Mouse (Mus musculus) bone marrow macrophage, adult 2 months (primary cell): ENCODE results near the gene Slit3.

Experiments
- CTCF ChIP-seq: IDR thresholded peaks from 2 replicates; pipeline ENCODE4 v1.5.1; 2012; ENCODE audit warnings: low read depth, mild to moderate bottlenecking, low read length, moderate library complexity
- POLR2A ChIP-seq: IDR thresholded peaks from 2 replicates; pipeline ENCODE4 v1.6.1; 2012; ENCODE audit warnings: mild to moderate bottlenecking, low read depth, low read length, borderline replicate concordance

DNA sequence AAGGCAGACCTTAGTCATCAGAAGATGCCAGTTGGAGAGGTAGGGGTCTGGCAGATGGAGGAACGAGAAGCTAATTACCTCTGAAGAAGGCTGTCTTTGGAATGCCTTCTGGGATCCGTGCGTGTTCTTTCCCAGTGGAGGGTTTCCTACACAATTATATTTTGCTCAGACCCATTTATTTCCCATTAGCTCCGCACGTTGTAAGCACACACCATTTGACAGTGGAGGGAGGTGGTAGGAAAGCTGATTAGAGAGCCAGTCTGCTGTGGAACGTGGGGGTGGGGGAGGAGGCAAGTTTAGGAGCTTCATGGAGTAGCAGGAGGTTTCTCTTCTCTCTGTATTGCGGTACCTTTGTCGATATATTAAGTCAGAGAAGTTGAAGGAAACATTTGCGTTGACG lies 530.3 kb downstream of the Slit3 start:
- TF ChIP-seq POLR2A, result no peak
- TF ChIP-seq CTCF, result no peak
